Mouse (Mus musculus): ENCODE results near the gene Cd80. TPM values are rescaled to one million over a fixed set of nuclear protein-coding genes. Genes with fewer than 3 reads are reported as not detected.
"Not testable (repeated sequence)": the region's sequence is repeated elsewhere in the genome, so short reads cannot be mapped to it uniquely, and the experiment has no call there.

The Cd80 gene
- under 1 TPM; 0.35 to 0.71 TPM for total RNA-seq (2021)

- no peak for DNase-seq
Measured at GRCm38 (mm10) chr16:38455511-38456418, at the start of gene Cd80. Gene Cd80 (plus strand): TSS chr16:38455561.

- no peak for DNase-seq
Measured at GRCm38 (mm10) chr16:38406293-38406692, 49.1 kb upstream of the Cd80 start.

GRCm38 (mm10) chr16:38406708-38407107 is 48.7 kb upstream of the Cd80 start:
- DNase-seq, result no peak

GRCm38 (mm10) chr16:38407584-38407983 is 47.8 kb upstream of the Cd80 start:
- DNase-seq, result no peak

- no peak for DNase-seq
Measured at GRCm38 (mm10) chr16:38408416-38408815, 46.9 kb upstream of the Cd80 start.

- no peak for DNase-seq
Measured at GRCm38 (mm10) chr16:38414953-38415352, 40.4 kb upstream of the Cd80 start.

- DNase-seq, result no peak
Measured at GRCm38 (mm10) chr16:38425374-38425773, 30.0 kb upstream of the Cd80 start.

GRCm38 (mm10) chr16:38425799-38426198 is 29.6 kb upstream of the Cd80 start:
- DNase-seq, result no peak

- DNase-seq, result no peak
Measured at GRCm38 (mm10) chr16:38431446-38432185, 23.7 kb upstream of the Cd80 start.

- no peak for DNase-seq
Measured at GRCm38 (mm10) chr16:38432498-38433425, 22.6 kb upstream of the Cd80 start, which contains the start of gene Pla1a. Gene Pla1a (minus strand): TSS chr16:38433145.

GRCm38 (mm10) chr16:38433514-38433913 is 21.8 kb upstream of the Cd80 start:
- no peak for DNase-seq

- DNase-seq, result no peak
Measured at GRCm38 (mm10) chr16:38434295-38434795, 21.0 kb upstream of the Cd80 start.

- DNase-seq, result no peak
Measured at GRCm38 (mm10) chr16:38439190-38439589, 16.2 kb upstream of the Cd80 start.

- DNase-seq, result no peak
Measured at GRCm38 (mm10) chr16:38440403-38440802, 15.0 kb upstream of the Cd80 start.

- DNase-seq, result no peak
Measured at GRCm38 (mm10) chr16:38441611-38442010, 13.8 kb upstream of the Cd80 start.

- DNase-seq, result no peak
Measured at GRCm38 (mm10) chr16:38442216-38442615, 13.1 kb upstream of the Cd80 start.

GRCm38 (mm10) chr16:38443721-38444464 is 11.5 kb upstream of the Cd80 start:
- no peak for DNase-seq

GRCm38 (mm10) chr16:38445046-38445445 is 10.3 kb upstream of the Cd80 start:
- no peak for DNase-seq

- DNase-seq, result no peak
Measured at GRCm38 (mm10) chr16:38445576-38445975, 9.8 kb upstream of the Cd80 start.

GRCm38 (mm10) chr16:38446141-38446540 is 9.2 kb upstream of the Cd80 start:
- not testable (repeated sequence) for DNase-seq

GRCm38 (mm10) chr16:38447366-38447765 is 8.0 kb upstream of the Cd80 start:
- no peak for DNase-seq

Data from layer of hippocampus, postnatal 36 days (tissue).